Mouse (Mus musculus) kidney, adult 8-10 months (tissue): ENCODE measurements at regions not wholly inside any gene's neighbourhood (a gene's known extent, or its start where the extent isn't known, plus 50 kb on each side); places are given as distances from the start of the nearest gene placed in this dataset.

Experiments
- DNase-seq, 2 experiments: peaks; one replicate each; pipeline ENCODE4 v3.0.0; 2022

DNA sequence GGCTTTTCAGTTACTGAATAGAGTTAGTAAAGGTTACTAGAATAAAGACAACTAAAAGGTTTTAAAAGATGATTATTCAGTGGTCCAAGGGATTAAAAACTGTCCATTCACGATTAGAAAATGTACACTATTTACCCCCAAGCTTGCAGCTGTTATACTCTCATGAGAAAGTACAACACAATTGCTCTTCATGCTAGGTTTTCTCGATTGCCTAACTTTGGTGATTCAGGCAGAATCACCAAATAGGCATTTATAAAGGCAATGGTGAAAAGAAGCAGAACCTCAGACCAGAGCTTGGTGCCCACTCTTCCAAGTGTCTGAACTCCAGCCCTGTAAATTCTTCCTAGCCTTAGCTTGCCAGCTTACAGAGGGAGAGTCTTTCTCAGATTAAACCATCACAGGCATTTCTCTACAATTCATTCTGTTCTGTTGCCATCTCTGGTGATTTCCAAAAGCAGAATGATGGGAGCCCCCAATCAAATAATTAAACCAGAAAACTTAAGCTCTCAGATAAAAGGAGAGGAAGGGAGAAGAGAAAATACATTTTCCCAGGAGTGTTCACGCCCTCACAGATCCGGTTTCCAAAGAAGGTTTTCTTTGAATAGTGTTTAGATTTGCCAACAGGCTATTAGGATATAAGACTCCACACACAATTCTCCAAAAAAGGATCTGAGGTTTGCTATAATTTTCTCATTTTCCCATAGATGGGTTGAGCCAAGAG is 657.0 kb downstream of the Slc22a22 start:
- no peak for DNase-seq

DNA sequence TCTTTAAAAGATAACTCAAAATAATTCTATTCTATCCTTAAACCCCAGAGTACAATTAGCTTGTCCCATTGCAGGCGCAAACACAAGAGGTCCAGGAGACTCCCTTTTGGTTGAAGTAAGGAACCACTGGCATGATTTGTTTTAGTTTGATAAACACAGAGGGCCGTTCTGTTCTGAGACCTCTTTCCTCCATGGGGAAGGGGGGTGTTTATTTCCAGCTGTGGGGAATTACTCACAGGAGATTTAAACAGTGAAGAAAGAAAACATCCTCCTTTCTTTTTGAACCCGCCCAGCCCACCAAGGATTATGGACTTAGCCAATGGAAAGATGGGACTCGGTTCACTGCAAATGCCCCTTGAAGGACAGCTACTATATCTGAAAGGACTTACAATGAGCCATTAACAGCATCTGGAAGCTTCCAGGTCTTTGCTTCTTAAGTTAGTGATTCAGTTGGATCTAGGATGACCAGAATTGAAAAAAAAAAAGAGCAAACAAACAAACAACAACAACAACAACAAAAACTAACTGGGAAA is 659.2 kb downstream of the Slc22a22 start:
- no peak for DNase-seq

DNA sequence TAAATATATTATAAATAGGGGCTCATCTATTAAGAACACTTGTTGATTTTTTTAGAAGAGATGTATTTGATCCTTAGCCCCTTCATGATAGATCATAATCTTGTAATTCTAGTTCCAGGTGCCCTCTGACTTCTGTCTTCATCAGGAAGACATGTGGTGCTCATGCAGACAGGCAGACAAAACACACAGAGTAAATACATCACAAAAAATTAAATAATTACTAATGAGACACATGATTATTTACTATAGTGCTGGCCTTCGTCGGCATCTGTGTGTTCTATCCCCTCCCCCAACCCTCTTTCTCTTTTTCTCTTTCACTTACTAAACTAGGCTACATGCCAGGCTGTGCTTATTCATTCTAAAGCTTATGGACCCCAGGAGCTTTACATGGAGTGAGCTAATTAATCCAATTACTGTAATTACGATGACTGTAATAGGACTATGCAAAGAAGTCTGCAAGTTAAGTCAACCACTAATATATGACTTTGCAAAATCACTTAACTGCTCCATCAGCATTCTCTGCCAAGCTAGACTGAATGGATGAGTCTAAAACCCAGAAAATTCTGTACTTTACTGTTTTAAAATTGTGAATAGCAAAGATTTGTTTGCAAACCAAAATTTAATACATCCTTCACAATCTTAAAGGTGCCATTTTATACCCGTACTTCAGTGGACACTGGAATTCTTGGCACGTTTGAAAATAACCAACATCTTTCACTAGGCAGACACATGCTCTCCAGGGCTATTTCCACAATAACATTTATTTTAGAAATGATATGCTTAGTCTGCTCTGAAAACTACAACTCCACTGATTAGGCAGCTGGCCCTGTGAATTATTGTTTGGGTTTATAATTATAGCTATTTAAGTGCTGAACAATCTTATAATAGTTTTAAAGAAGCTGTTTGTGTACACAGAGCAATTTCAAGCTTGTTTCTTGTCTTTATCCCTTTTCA is 659.9 kb downstream of the Slc22a22 start:
- DNase-seq: no peak

DNA sequence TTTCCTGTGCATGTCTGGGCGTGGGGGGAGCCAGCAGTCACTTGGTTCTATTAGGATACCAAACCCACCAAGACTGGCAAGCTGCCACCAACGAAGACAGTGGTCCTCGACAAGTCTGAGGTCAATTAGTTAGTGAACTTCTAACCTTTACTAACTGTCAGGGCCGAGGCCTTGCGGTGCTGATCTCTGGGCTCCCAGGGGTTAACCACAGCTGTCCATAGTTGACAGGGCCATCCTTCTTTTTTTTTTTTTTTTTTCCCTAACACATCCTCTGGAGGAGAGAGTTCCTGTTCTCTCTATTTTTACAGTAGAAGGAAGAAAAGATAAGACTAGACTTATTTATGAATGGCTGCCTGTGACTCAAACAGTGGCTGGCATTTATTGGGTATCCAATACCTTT is 663.5 kb downstream of the Slc22a22 start:
- no peak for DNase-seq

DNA sequence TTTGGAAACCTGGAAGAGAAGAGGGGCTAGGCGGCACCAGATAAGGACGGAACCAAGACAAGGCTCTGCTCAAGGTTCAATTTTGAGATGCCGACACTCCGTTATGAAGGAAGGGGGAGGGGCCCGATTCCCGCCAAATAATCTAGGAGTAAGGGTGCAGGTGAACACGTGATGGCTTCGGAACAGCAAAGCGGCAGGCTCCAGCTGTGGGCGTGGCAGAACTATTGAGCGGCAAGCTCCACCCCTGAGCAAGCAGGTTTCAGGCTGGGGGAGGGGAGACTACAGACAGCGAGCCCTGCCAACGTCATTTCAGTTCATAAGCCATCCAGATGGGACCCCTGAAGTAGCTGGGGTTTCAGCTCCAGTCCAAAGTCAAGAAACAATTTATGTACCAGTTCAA is 667.3 kb downstream of the Slc22a22 start:
- DNase-seq: no peak

DNA sequence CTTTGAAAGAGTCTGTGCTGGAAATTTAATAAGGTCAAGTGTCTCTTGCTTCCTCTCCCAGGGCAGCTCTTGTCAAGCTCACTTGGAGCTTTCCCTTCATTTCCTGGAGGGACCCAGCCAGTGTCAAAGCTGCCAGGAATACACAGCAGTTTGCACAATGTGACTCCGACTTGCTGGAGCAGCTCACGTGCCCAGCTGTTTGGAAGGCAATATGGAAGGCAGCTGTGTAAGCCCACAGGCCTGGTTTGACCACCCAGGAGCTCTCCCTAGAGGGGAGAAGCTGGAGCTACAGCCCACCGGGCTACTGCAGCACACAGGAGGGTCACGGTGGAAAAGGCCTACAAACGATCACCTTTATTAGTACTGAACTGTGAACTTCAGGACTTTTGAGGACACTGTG is 669.8 kb downstream of the Slc22a22 start:
- no peak for DNase-seq

DNA sequence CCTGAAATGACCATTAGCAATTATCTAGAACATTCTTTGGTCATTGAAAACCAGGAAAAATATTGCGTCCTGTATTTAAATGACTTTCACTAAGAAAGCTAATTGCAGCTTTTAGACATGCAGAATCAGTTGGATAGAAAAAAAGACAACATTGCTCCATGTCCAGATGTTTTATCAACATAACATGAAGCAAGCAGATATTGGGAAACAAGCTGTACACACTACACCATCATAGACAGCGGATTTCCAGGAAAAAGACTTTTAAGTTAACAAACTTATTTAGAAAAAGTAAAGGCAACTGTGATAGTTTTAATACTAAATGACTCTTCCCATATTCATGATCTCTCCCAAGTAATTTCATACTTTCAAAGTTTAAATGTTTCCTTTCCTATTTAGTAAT is 675.5 kb downstream of the Slc22a22 start:
- no peak for DNase-seq

DNA sequence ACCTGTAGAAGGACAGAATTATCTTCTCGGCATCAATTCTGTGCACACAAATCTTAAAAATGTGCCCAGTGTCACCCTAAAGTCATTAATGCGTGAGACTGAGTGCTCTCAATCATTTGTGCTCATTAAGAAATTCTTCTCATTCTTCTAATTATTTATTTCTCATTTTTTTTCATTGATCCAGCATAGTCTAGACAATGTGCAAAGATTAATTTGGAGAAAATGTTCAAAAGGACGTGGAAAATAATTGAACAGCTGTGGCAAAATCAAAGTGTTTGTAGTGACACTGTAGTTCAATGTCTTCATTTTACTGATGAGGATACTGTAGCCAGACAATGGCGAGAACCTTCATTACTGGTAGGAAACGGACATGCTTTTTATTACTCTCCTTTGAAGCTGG is 702.0 kb downstream of the Slc22a22 start:
- no peak for DNase-seq

DNA sequence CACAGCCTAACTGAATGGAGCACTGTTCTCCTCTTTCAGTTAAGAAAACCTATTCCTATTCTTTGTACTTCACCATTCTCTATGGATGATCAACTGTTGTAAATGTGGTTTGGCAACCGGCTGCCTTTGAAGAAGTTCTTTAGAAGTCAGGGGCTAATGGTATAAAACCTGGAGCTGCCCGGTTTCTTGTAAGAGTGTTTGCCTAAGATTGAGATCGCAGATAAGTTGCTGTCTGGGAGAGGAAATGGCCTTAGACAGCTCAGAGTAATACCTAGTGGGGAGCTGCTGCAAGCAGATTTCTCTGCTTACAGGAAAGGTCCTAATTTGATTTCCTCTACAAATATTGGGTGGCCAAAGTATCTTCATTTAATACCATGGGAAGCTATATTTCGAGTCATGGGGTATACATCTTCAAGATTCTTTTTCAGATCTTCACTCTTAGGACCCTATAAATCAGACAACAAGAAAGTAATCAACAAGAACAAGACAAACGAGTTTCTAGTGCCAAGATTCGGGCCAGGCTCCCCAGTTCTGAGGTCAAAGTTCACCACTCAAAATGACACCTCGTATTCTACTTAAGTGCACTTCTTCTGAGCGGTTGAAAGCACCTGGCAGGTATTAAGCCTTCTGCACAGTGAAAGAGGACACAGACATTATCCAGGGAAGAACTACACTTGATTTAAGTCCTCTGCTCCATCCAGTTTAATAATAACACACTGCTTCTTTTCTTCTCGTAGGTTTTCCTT is 702.6 kb downstream of the Slc22a22 start:
- DNase-seq: no peak

DNA sequence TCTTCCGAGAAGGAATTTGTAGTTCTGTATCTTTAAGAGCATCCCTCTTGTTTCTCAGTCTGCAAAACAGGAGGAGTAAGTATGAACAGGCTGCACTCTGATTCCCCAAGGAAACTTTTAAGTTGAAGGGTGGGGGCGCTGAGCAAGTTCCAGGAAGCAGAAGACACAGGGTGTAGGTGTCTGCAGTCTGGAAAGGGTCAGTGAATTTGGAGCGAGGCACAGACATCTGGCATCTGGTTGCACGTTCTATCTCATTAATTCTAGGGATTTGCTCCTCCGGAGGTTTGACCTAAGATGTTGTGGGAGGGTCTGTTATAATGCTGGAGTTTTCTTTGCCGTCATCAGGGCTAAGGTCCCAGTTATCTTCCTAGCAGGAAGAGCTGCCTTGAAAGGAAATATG is 711.1 kb downstream of the Slc22a22 start:
- no peak for DNase-seq

DNA sequence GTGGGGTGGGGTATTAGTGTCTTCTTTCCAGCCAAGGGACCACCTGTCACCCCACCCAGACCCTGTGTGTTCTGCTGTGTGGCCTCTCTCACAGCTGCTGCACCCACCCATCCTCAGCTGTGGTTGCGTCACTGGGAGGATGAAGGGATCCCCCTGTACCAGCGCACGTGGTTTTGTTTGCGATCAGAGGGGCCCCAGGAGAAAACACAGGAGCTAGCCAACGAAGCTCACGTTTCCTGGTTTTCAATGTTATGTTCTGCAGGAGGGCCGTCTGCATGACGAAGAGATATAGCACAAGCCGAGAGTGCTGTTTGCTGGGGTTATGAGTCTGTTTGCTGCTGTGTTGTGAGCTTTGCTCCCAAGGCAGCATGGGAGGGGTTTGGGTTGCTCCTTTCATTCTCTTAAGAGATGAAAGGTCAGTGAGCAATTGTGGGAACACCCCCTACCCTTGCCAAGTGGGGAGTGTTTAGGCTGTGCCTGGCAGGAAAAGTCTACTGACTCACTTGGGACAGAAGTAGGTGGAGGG is 712.4 kb downstream of the Slc22a22 start:
- DNase-seq: peak; percentile 49 to 56

DNA sequence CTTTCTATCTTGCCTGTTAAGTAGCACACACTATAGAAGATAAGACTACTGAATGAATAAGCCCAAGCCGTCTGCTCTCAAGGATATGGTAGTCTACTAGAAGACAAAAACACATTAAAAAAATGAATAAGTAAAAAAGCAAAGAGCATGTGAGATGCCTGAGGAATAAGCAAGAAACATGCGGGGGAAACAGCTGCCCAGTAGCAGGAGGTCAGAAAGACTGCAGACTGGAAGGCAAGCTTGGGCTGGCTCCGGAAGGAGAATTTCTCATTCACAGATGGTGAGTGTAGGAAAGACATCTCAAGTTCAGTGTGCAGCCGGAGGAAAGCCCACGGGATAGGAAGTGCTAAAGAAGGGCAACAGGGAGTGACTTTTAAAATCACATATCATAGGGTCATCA is 713.4 kb downstream of the Slc22a22 start:
- DNase-seq: no peak

DNA sequence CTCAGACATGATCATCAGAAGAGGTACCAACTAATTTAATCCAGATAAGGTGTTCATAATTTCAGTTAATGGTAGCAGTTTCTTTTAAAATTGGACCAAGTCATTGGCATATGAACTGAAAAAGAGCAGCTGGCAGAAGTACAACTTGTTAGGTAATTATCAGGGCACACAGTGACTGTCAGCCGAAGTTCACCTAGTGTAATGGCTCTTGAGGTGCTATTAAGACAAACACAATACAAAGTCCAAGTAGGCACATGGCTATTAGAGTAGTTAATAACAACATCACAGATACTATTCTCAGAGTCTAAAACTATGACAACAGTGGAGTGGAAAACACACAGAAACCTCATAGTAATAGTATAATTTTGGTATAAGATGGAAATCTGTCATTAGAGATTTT is 730.7 kb downstream of the Slc22a22 start:
- peak; percentile 17 to 47 for DNase-seq

DNA sequence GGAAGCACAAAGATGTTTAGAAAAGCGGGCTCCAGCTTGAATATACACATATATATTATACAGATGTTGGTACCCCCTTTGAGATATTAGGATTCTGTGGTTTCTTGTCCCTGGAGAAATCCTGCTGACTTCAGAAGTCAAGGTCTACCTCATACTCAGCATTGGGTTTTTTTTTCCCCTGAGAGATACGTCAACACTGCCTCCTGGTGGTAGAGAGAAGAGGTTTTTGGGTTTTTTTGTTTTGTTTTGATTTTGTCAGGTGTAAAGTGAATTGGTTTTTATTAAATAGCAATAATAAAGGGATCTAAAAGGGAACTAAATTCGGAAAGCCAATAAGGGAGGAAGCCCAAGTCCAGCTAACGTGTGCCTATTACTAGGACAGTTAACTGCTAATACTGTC is 732.5 kb downstream of the Slc22a22 start:
- DNase-seq: peak in 1 of 2 experiments; percentile 4
